Mouse (Mus musculus) embryonic fibroblast, embryonic 13.5 days (primary cell): ENCODE data around the gene Olfr1357.

Experiments
- CTCF ChIP-seq: IDR thresholded peaks from 2 replicates; pipeline ENCODE4 v1.5.1; 2011; ENCODE audit warnings: mild to moderate bottlenecking, control low read depth, low read length, moderate library complexity, borderline replicate concordance; ENCODE audit not compliant: insufficient read depth
- POLR2A ChIP-seq: IDR thresholded peaks from 2 replicates; pipeline ENCODE4 v1.6.1; 2011; ENCODE audit warnings: low read depth, mild to moderate bottlenecking, control low read depth, low read length, moderate library complexity

GRCm38 (mm10) chr10:78589901-78590300, 28.0 kb downstream of the Olfr1357 start:
- TF ChIP-seq CTCF (no peak), POLR2A (no peak)
